31 mouse cellular contexts compared by ENCODE assay signal in genomic region chr11:49156821-49157814, GRCm38 (mm10). TPM values are rescaled to one million over a fixed set of nuclear protein-coding genes. Genes with fewer than 3 reads are reported as not detected.
"Had no signal": no experiment of that assay in that cellular context is flagged by ENCODE, and none has a peak within 500 bp of the region (broad histone marks: within the 10 kb centered on the region; RNA-seq: fewer than 3 reads in every experiment).

No protein-coding gene starts in this region.

- H3K27me3 ChIP-seq: liver, embryonic 13.5 days; midbrain, embryonic 12.5 days had no signal

- H3K9me3 ChIP-seq: liver, embryonic 13.5 days; midbrain, embryonic 12.5 days had no signal

- H3K4me1 ChIP-seq: liver, embryonic 13.5 days; midbrain, embryonic 12.5 days had no signal

- DNase-seq: kidney, adult 2 months; kidney, postnatal 25 days; layer of hippocampus, adult 9-11 months; liver, embryonic 13.5 days; lung, embryonic 14.5 days; right cerebral cortex, postnatal 14 days; right cerebral cortex, postnatal 4 days; thymus, adult 2 months; thymus, postnatal 25 days had no signal

- H3K4me3 ChIP-seq: layer of hippocampus, adult 2 months; liver, embryonic 13.5 days; midbrain, embryonic 12.5 days had no signal

- H3K27ac ChIP-seq: kidney, postnatal 0 days; layer of hippocampus, adult 2 months; liver, embryonic 13.5 days; macrophage; midbrain, embryonic 12.5 days had no signal

- H3K9ac ChIP-seq: liver, embryonic 13.5 days; lung, embryonic 14.5 days; midbrain, embryonic 12.5 days had no signal

- H3K36me3 ChIP-seq: liver, embryonic 13.5 days; midbrain, embryonic 12.5 days had no signal

- ATAC-seq: intestine, postnatal 0 days; lung, postnatal 0 days; midbrain, embryonic 16.5 days had no signal

- H3K4me2 ChIP-seq: liver, embryonic 13.5 days; lung, embryonic 14.5 days; midbrain, embryonic 12.5 days had no signal

RNA-seq across cellular contexts. Expression of gene Olfr1394, which starts 2.9 kb away (rescaled TPM):
- total RNA-seq: layer of hippocampus, adult 2 months; layer of hippocampus, postnatal 25 days; left cerebral cortex, adult 18-20 months; left cerebral cortex, postnatal 25 days; liver, adult 2 months; megakaryocyte-erythroid progenitor cell, adult 5-6 weeks had no signal
- polyA plus RNA-seq: intestine, postnatal 0 days; kidney, embryonic 14.5 days; kidney, postnatal 0 days; large intestine, adult 2 months; limb, embryonic 11.5 days; limb, embryonic 14.5 days; liver, adult 2 months; liver, embryonic 13.5 days; liver, embryonic 16.5 days; lung, embryonic 14.5 days; lung, postnatal 0 days; macrophage; midbrain, embryonic 12.5 days; midbrain, embryonic 16.5 days; neural tube, embryonic 11.5 days; neural tube, embryonic 14.5 days; stomach, embryonic 14.5 days; testis, adult 2 months; thymus, adult 2 months; urinary bladder, adult 2 months had no signal

RNA-seq across cellular contexts. Expression of gene Olfr1395, which starts 15.0 kb away (rescaled TPM):
- total RNA-seq: layer of hippocampus, adult 2 months; layer of hippocampus, postnatal 25 days; left cerebral cortex, adult 18-20 months; left cerebral cortex, postnatal 25 days; liver, adult 2 months; megakaryocyte-erythroid progenitor cell, adult 5-6 weeks had no signal
- polyA plus RNA-seq: intestine, postnatal 0 days; kidney, adult 2 months; kidney, embryonic 14.5 days; kidney, postnatal 0 days; large intestine, adult 2 months; limb, embryonic 11.5 days; limb, embryonic 14.5 days; liver, adult 2 months; liver, embryonic 13.5 days; liver, embryonic 16.5 days; lung, embryonic 14.5 days; lung, postnatal 0 days; macrophage; midbrain, embryonic 12.5 days; midbrain, embryonic 16.5 days; neural tube, embryonic 11.5 days; neural tube, embryonic 14.5 days; stomach, embryonic 14.5 days; testis, adult 2 months; thymus, adult 2 months; urinary bladder, adult 2 months had no signal

RNA-seq across cellular contexts. Expression of gene Btnl9, which starts 29.8 kb away (rescaled TPM):
- total RNA-seq: layer of hippocampus, adult 2 months; layer of hippocampus, postnatal 25 days; left cerebral cortex, adult 18-20 months had no signal
- polyA plus RNA-seq: midbrain, embryonic 12.5 days had no signal

RNA-seq across cellular contexts. Expression of gene Olfr1396, which starts 42.4 kb away (rescaled TPM):
- total RNA-seq: layer of hippocampus, adult 2 months; layer of hippocampus, postnatal 25 days; left cerebral cortex, adult 18-20 months; left cerebral cortex, postnatal 25 days; megakaryocyte-erythroid progenitor cell, adult 5-6 weeks had no signal
- polyA plus RNA-seq: kidney, embryonic 14.5 days; kidney, postnatal 0 days; large intestine, adult 2 months; limb, embryonic 11.5 days; liver, embryonic 13.5 days; liver, embryonic 16.5 days; lung, embryonic 14.5 days; lung, postnatal 0 days; macrophage; midbrain, embryonic 12.5 days; midbrain, embryonic 16.5 days; neural tube, embryonic 11.5 days; neural tube, embryonic 14.5 days; stomach, embryonic 14.5 days; testis, adult 2 months had no signal
